Mouse (Mus musculus) heart, embryonic 11.5 days (tissue): ENCODE results near the gene C1qtnf6. TPM values are rescaled to one million over a fixed set of nuclear protein-coding genes. Genes with fewer than 3 reads are reported as not detected.

Source experiments
- ATAC-seq: fragments of 200-750 bp; cut with Nextera tagmentation; replicated peaks from 2 replicates; pipeline ENCODE4 v1.8.0; 2017; ENCODE audit warnings: moderate library complexity; ENCODE audit not compliant: insufficient number of reproducible peaks, low FRiP score, low TSS enrichment
- H3K27ac ChIP-seq: fragments of 300-500 bp; sonication (generic); 2 replicates; pipeline ENCODE4 v1.5.1; 2014; ENCODE audit warnings: mild to moderate bottlenecking, low read depth, low read length
- H3K27me3 ChIP-seq: fragments of 300-500 bp; sonication (generic); 2 replicates; pipeline ENCODE4 v1.6.1; 2014; ENCODE audit warnings: mild to moderate bottlenecking, low read length, mixed read lengths; ENCODE audit not compliant: control insufficient read depth, insufficient read depth
- H3K36me3 ChIP-seq: fragments of 300-500 bp; sonication (generic); 2 replicates; pipeline ENCODE4 v1.6.1; 2014; ENCODE audit warnings: mild to moderate bottlenecking, low read length, moderate library complexity, mixed read lengths; ENCODE audit not compliant: control insufficient read depth, insufficient read depth
- H3K4me1 ChIP-seq: fragments of 300-500 bp; sonication (generic); 2 replicates; pipeline ENCODE4 v1.6.1; 2014; ENCODE audit warnings: low read length; ENCODE audit not compliant: control insufficient read depth, insufficient read depth
- H3K4me2 ChIP-seq: fragments of 300-500 bp; sonication (generic); 2 replicates; pipeline ENCODE4 v1.6.1; 2014; ENCODE audit warnings: mild to moderate bottlenecking, moderate library complexity
- H3K4me3 ChIP-seq: fragments of 300-500 bp; sonication (generic); 2 replicates; pipeline ENCODE4 v1.5.1; 2014; ENCODE audit warnings: low read depth, low read length
- H3K9ac ChIP-seq: fragments of 300-500 bp; sonication (generic); 2 replicates; pipeline ENCODE4 v1.6.1; 2014; ENCODE audit warnings: mild to moderate bottlenecking, low read depth, low read length, moderate library complexity
- H3K9me3 ChIP-seq: fragments of 300-500 bp; sonication (generic); replicated peaks from 2 replicates; pipeline ENCODE4 v1.6.1; 2016; ENCODE audit warnings: low read length; ENCODE audit not compliant: control insufficient read depth
- WGBS: fragments of 180-500 bp; shearing (Covaris S2); extraction: QIAGEN DNeasy Blood & Tissue Kit; methylation state at CpG from one replicate; pipeline ENCODE4 v1.1.7; 2014; ENCODE audit not compliant: insufficient replicate concordance; 5-methylcytosine and 5-hydroxymethylcytosine counted together
- polyA plus RNA-seq: library from polyadenylated mRNA; unstranded; fragments of >200 nt; fragmentation: Nextera tagmentation; extraction: Ambion mirVana; gene quantifications from 2 replicates; pipeline ENCODE4 v1.2.1, GENCODE M21; 2014

C1qtnf6 gene
- polyA plus RNA-seq, 1 experiment from 2014 or later, result 36.3 TPM

DNA sequence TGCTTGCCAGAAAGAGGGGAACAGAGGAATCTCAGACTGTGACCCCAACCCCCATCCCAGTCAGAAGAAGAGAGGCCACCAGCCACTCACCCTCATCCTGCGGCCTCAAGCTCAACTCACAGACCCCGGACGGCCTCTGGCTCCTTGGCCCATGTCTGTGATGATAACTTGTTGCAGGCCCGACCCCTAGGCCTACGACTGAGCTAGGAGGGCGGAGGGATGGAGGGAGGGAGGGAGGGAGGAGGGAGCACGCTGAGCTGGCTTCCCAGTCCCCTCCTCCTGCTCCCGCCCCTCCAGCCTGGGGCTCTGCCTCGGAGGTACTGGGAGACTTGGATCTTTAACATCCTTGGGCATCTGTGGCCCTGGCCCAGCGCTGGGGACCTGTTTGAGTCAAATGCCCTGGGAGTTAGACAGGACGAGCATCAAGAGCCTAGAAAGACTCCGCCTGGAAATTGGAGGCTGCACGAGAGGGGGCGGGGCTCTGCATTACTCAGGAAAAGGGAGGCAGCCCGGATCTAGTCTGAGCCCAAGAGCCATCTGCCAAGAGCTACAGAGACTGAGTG lies 1.7 kb downstream of the C1qtnf6 start:
- peaks cover 39% of the 10 kb centered on the region for H3K4me1 ChIP-seq
- H3K27me3 ChIP-seq, result no peaks in the 10 kb centered on the region
- no peaks in the 10 kb centered on the region for H3K36me3 ChIP-seq
- peak overlapping the region; percentile 60 for H3K4me2 ChIP-seq
- H3K9ac ChIP-seq, result peak overlapping the region; percentile 74
- WGBS, result 4% methylated on average over 15 of the region's 15 CpGs
- H3K9me3 ChIP-seq, result no peaks in the 10 kb centered on the region
- peak overlapping the region; percentile 43 for H3K4me3 ChIP-seq
- peak; percentile 41 for ATAC-seq
- H3K27ac ChIP-seq, result peak overlapping the region; percentile 85

GRCm38 (mm10) chr15:78528726-78529411 lies 2.3 kb downstream of the C1qtnf6 start:
- Histone ChIP-seq H3K4me3 (peak overlapping the region; percentile 43), H3K36me3 (no peaks in the 10 kb centered on the region), H3K27me3 (no peaks in the 10 kb centered on the region), H3K27ac (peak overlapping the region; percentile 85), H3K9me3 (no peaks in the 10 kb centered on the region), H3K4me2 (peak overlapping the region; percentile 60), H3K4me1 (peaks cover 39% of the 10 kb centered on the region), H3K9ac (peak overlapping the region; percentile 74)
- WGBS, result 34% methylated on average over 11 of the region's 11 CpGs
- ATAC-seq, result no peak

- Histone ChIP-seq H3K9me3 (no peaks in the 10 kb centered on the region), H3K4me2 (peak overlapping the region; percentile 60), H3K4me3 (no peak overlapping the region), H3K27me3 (peaks cover 4% of the 10 kb centered on the region; the same call in 1 of the 2 replicates), H3K4me1 (peaks cover 39% of the 10 kb centered on the region), H3K36me3 (no peaks in the 10 kb centered on the region), H3K9ac (peak overlapping the region; percentile 52), H3K27ac (peak overlapping the region; percentile 85; the same call in 1 of the 2 replicates)
- WGBS, result 45% methylated on average over 7 of the region's 7 CpGs
- ATAC-seq, result no peak
These were observed 3.2 kb downstream of the C1qtnf6 start for GRCm38 (mm10) chr15:78527973-78528372.

DNA sequence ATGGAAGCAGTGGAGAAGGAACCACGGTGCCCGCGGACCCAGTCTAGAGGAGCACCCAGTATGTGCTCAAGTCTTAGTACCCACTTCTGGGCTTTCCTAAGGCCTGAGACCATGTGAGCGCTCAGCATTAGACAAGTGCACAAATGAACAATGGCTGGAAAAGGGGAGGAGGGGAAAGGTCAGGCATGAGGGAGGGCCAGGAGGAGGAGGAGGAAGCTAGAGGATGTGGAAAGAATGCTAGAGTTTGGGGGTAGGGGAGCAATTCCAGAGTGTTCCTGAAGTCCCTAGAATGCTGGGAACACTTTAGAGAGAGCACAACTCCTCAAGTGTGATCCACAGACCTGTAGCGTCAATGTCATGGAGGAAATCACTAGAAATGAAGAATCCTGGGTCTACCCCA lies 7.1 kb downstream of the C1qtnf6 start:
- peaks cover 15% of the 10 kb centered on the region; the same call in 1 of the 2 replicates for H3K4me1 ChIP-seq
- H3K4me3 ChIP-seq, result no peak overlapping the region
- peaks cover 4% of the 10 kb centered on the region; the same call in 1 of the 2 replicates for H3K27me3 ChIP-seq
- H3K27ac ChIP-seq, result no peak overlapping the region
- no peak for ATAC-seq
- no peak overlapping the region for H3K9ac ChIP-seq
- no peaks in the 10 kb centered on the region for H3K36me3 ChIP-seq
- no peaks in the 10 kb centered on the region for H3K9me3 ChIP-seq
- no peak overlapping the region for H3K4me2 ChIP-seq
- WGBS, result 83% methylated on average over 5 of the region's 5 CpGs

- no peaks in the 10 kb centered on the region for H3K9me3 ChIP-seq
- peaks cover 4% of the 10 kb centered on the region; the same call in 1 of the 2 replicates for H3K27me3 ChIP-seq
- WGBS, result 75% methylated on average over 6 of the region's 6 CpGs
- no peaks in the 10 kb centered on the region for H3K36me3 ChIP-seq
- H3K9ac ChIP-seq, result no peak overlapping the region
- peaks cover 5% of the 10 kb centered on the region; the same call in 1 of the 2 replicates for H3K4me1 ChIP-seq
- ATAC-seq, result no peak
- H3K27ac ChIP-seq, result no peak overlapping the region
- no peak overlapping the region for H3K4me2 ChIP-seq
- H3K4me3 ChIP-seq, result no peak overlapping the region
These were observed 9.3 kb downstream of the C1qtnf6 start for GRCm38 (mm10) chr15:78521892-78522291.

DNA sequence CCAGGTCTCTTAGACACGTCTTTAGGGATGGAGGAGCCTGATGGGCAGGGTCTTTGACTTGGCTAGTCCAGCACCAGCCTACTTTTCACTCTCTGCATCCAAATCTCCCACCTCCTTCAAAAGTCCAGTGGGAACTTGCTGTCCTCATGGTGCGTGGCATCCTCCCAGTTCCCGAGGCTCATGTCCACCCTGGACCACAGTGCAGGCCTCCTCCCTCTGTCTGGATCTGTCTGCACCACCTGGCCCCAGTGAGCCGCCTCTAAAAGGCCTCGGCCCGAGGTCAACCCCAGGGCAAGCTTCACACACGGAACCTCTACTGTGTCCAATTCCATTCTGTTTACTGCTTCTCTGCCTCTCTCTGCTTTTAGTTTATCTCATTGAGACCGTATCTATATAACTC lies 9.9 kb downstream of the C1qtnf6 start:
- no peak overlapping the region for H3K4me3 ChIP-seq
- ATAC-seq, result no peak
- 66% methylated on average over 8 of the region's 8 CpGs for WGBS

GRCm38 (mm10) chr15:78520112-78520715 lies 11.0 kb downstream of the C1qtnf6 start:
- no peaks in the 10 kb centered on the region for H3K36me3 ChIP-seq
- 62% methylated on average over 13 of the region's 13 CpGs for WGBS
- no peak for ATAC-seq
- peak overlapping the region; percentile 5; the same call in 1 of the 2 replicates for H3K27ac ChIP-seq
- no peak overlapping the region for H3K4me3 ChIP-seq
- H3K27me3 ChIP-seq, result peaks cover 4% of the 10 kb centered on the region; the same call in 1 of the 2 replicates
- H3K9ac ChIP-seq, result no peak overlapping the region
- no peaks in the 10 kb centered on the region for H3K9me3 ChIP-seq
- peaks cover 5% of the 10 kb centered on the region; the same call in 1 of the 2 replicates for H3K4me1 ChIP-seq
- no peak overlapping the region for H3K4me2 ChIP-seq

More for the DNA sequence above, 9.9 kb downstream of the C1qtnf6 start:
- Histone ChIP-seq H3K4me1 (peaks cover 5% of the 10 kb centered on the region; the same call in 1 of the 2 replicates), H3K9me3 (no peaks in the 10 kb centered on the region), H3K36me3 (no peaks in the 10 kb centered on the region), H3K27ac (no peak overlapping the region), H3K4me2 (no peak overlapping the region), H3K27me3 (peaks cover 4% of the 10 kb centered on the region; the same call in 1 of the 2 replicates), H3K9ac (no peak overlapping the region)

GRCm38 (mm10) chr15:78518221-78518620 lies 13.0 kb downstream of the C1qtnf6 start:
- Histone ChIP-seq H3K27ac (no peak overlapping the region), H3K9me3 (no peaks in the 10 kb centered on the region), H3K27me3 (peaks cover 2% of the 10 kb centered on the region; the same call in 1 of the 2 replicates), H3K4me3 (no peak overlapping the region), H3K4me2 (no peak overlapping the region), H3K36me3 (no peaks in the 10 kb centered on the region), H3K4me1 (peaks cover 5% of the 10 kb centered on the region; the same call in 1 of the 2 replicates), H3K9ac (no peak overlapping the region)
- no peak for ATAC-seq
- 57% methylated on average over 7 of the region's 7 CpGs for WGBS
